Mouse (Mus musculus) mature B cell (primary cell): Measurements from ENCODE around the gene Eral1.

Experiments used
- in situ Hi-C: fragments of 300-500 bp; cut with MboI; formaldehyde crosslinking; loops from 2 replicates; pipeline ENCODE4 v1.14.3; 2019

Gene Eral1

DNA sequence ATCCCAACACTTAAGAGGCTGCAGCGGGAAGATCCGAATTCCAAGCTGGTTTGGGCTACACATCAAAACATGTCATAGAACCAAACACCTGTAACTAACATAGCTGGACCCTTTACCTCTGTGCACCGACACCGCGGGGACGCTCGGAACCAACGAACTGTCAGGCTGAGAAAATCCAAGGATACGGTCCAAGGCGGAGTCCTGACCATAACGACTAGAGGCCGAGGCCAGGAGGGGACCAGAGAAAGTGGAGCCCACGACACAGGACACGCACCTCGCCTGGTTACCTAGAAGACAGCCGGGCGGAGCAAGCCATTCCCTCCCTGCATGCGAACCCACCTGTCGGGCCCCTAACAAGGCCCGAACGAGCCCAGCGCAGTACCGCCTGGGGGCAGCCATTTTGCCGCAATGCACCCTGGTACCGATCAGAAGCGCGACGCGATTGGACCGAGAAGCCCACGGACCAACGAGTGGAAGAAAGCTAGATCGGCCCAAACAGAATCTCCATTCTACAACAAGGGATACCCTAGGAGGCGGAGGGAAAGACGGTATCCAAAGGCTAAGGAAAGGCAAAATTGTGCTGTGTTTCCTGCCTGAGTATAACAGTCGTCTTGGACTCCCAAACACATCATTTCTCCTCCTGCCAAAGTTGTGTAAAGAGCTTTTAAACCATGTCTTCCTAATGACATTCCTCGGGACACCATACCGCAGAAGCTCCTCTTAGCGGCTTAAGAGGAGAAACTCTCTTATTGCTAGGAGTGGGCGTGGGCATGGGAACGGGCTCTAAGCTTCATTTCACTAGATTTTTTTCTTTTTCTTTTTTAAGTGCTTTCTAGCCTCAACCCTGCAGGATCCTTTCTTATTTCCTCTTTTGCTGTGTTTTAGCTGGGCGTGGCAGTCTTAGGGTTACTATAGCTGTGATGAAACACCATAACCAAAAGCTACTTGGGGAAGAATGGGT is at the start of gene Eral1:
TSS of gene Eral1 (minus strand) at position 423 of the 961 bp plus-strand sequence.
- in situ Hi-C loops = no loop called here

DNA sequence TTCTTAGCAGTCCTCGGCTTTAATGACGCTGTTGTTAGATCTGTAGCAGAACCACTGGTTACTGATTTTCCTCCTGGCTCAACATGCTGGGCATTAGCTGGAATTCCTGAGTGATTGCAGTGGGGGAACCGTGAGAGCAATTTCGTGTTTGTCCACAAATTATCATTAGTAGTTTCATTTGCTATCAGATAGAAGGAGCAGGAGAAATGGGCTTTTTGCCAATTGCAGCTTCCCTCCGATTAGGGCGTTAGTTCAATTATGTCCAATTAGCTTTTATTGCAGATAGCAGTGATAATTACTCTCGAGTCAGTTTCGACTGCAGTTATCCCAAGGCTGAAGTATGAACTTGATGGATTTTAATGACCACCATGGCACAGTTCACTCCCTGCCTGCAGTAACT is 49.3 kb upstream of the Eral1 start:
- in situ Hi-C loops = no loop called here

DNA sequence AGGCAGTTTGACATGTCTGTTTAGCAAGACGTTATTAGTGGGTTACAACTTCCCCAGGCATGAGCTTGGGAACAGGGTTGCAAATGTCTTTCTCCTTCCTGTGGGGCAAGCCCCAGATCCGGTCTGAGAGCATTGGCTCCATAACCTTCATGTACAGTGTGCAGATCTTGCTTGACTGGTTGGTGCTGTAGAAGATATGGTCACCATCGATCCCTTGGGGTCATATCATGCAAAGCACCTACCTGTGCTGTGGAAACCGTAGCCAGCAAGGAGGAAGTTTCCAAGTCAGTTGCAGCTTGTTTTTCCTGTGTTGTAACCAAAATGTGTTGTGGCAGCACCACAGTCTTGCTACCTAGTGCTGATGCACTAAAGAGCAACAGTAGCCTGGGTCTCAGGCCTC is 46.6 kb upstream of the Eral1 start:
- in situ Hi-C loops = no loop called here

- in situ Hi-C loops = no loop called here
Observed at GRCm38 (mm10) chr11:78125691-78126090, 45.5 kb upstream of the Eral1 start.

DNA sequence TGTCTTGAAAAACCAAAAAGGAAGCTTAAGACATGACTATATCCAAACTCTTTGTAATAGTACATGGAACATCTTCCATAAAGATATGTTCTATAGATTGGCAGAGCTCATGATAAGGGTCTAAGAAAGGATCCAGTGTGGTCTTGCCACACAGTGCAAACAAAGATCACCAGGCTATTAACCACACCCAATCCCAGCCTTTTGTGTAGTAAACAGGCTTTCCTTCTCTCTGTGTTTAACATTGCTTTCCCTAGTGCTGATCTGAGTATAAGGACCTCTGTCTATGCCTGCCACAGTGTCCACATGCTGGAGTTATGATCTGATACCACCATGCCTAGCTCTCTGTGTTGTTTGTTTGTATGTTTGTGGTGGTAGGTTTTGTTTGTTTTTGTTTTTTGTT is 43.6 kb upstream of the Eral1 start:
- in situ Hi-C loops = no loop called here

DNA sequence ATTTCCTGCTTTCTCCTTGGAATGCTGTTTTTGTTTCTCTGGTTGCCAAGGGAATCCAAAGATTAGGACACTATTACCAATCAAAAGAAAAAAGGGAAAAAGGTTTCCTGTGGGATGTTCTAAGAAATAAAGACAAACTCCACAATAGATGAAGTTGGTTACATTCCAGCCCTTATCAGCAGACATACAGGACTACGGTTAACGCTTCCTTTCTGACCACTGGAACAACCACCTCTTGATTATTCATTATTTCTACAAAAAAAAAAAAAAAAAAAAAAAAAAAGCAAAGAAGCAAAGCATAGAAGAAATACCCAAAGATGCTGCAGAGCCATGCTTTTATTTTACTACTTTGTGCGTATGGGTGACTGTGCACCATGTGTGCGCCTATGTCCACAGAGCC is 42.6 kb upstream of the Eral1 start:
- in situ Hi-C loops = no loop called here

- in situ Hi-C loops = no loop called here
Observed at GRCm38 (mm10) chr11:78121176-78121575, 41.0 kb upstream of the Eral1 start.

DNA sequence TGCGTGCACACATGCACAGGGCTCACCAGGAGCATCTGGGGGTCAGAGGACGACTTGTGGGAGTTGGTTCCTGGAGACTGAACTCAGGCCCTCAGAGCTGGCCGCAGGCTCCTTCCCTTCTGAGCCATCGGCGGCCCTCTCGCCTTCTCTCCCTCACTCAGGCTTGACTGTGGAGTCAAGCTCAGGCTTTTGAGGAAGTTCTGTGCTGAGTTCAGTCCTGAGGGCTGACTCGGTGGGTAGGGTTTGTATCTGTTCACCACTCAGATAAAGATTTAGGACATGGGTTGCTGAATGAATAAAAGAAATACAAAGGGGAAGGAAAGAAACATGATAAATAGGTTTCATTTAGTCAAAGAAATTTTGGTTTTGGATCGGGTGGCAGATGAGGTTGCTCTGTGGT is 39.7 kb upstream of the Eral1 start:
- in situ Hi-C loops = no loop called here

- in situ Hi-C loops = no loop called here
Observed at GRCm38 (mm10) chr11:78118467-78118866, 38.3 kb upstream of the Eral1 start.

- in situ Hi-C loops = no loop called here
Observed at GRCm38 (mm10) chr11:78116146-78116410, 35.9 kb upstream of the Eral1 start.

- in situ Hi-C loops = no loop called here
Observed at GRCm38 (mm10) chr11:78115367-78116145, 35.4 kb upstream of the Eral1 start.

DNA sequence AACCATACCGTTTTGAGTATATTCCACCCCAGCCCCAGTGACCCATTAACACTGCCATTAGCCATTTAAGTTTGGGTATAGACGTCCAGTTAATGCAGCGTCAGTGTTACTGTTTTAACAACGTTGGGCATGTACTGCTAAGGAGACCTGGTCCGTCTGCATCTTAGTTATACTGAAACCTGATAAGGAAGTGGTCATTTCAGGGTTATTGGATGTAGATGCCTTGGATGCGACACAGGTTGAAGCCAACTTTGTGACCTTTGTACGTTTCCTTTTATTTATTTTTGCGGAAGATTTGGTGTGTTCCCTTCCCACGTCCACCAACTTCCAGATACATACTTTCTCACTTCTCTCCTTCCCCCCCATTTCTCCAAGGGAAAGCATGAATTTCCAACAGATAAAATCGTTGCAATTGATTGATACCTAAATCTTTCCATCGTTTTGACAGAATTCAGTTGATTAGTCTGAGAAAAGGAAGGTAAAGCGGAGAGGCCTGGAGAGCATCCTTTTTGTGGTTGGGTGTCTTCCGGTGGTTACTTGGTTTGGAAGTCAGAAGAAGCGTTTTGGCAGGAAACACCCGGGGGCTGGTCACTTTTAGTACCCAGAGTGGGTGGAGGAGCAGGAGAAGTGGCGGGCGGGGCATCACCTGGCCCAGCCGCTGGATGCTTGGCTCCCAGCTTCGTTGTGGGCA is 34.6 kb upstream of the Eral1 start:
- in situ Hi-C loops = no loop called here

DNA sequence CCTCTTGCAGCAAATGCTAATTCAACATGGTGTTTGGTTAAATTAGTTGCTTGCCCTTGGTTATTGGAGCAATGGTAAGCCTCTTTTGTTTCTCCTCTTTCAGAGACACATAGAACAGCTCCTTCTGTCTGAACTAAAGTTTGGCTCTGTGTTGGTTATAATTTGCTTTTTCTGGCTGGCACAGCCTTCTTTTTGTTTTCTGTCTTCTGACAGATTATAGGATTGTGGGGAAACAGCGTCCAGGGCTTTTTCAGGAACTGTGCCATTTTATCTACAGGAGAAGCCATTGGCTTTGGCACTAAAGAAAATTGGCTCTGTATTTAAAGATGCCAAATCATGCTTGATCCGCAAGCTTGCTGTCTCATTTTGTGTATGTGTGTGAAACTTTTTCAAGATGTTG is 33.4 kb upstream of the Eral1 start:
- in situ Hi-C loops = no loop called here

DNA sequence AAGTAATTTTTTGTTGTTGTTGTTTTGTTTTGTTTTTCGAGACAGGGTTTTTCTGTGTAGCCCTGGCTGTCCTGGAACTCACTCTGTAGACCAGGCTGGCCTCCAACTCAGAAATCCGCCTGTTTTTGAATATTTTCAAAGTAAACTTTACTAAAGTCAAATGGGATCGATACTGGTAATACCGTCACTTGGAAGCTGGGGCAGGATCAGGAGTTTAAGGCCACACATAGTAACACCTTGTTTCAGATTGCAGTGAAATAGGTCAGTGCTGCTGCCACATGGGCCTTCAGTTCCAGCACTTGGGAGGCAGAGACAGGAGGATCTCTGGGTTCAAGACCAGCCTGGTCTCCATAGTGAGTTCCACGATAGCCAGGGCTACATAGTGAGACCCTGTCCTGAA is 24.3 kb upstream of the Eral1 start:
- in situ Hi-C loops = no loop called here

- in situ Hi-C loops = no loop called here
Observed at GRCm38 (mm10) chr11:78102958-78103747, 23.0 kb upstream of the Eral1 start.

DNA sequence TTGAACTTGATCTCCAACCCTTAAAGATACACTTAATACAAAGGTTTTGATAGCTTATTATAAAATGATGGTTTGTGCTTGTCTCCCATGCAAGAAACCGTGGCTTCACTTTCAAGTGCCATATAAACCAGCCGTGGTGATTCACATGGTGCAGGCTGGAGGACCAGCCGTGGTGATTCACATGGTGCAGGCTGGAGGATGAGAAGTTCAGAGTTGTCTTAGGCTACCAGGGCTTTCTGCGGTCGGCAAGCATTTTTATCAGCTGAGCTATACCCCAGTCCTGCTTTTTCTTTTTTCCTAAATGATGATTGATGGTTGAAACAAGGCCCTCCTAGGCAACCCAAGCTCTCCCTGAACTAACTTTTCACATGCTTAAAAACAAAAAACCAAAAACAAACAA is 22.0 kb upstream of the Eral1 start:
- in situ Hi-C loops = no loop called here

- in situ Hi-C loops = no loop called here
Observed at GRCm38 (mm10) chr11:78100746-78101145, 20.6 kb upstream of the Eral1 start.

DNA sequence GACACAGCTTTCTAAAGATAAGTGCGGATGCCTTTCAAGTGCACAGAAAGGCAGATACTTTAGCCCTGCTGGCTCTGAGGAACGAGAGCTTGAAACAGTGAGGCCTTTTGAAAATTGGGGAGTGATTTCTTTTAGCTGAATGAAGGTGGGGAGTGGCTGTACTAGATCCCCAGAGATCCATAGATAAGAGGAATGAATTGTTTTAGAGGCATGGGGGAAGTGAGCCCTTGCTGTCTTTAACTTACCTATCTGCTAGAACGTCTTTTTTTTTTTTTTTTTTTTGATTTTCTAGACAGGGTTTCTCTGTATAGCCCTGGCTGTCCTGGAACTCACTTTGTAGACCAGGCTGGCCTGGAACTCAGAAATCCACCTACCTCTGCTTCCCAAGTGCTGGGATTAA is 16.9 kb upstream of the Eral1 start:
- in situ Hi-C loops = no loop called here

GRCm38 (mm10) chr11:78095144-78095516 is 14.9 kb upstream of the Eral1 start:
- in situ Hi-C loops = no loop called here

- in situ Hi-C loops = no loop called here
Observed at GRCm38 (mm10) chr11:78094504-78095143, 14.4 kb upstream of the Eral1 start, which contains the start of gene Fam222b. Fam222b (plus strand) TSS chr11:78094660.

DNA sequence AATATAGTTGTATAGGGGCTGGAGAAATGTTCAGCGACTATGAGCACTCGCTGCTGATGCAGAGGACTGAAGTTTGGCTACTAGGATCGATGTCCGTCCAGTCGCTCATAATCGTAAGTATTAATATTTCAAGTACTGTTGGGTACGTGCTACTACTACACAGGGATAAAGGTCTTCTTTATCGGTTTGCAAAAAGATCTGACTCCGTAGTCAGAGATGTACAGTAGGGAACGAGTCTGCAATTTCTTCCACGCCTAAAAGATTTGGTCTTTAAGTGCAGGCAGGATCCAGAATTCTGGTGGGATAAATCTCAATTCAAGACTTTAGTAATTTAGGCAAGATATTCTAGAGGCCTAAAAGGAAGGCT is 13.9 kb upstream of the Eral1 start:
- in situ Hi-C loops = no loop called here
